Mouse (Mus musculus) embryonic fibroblast, embryonic 13.5 days (primary cell): ENCODE measurements at regions not wholly inside any gene's neighbourhood (a gene's known extent, or its start where the extent isn't known, plus 50 kb on each side); places are given as distances from the start of the nearest gene placed in this dataset.

Experiments
- H3K27ac ChIP-seq: 2 replicates; pipeline ENCODE4 v1.5.1; 2012; ENCODE audit warnings: low read length, control low read depth, inconsistent platforms; ENCODE audit not compliant: insufficient read depth
- H3K4me1 ChIP-seq: 2 replicates; pipeline ENCODE4 v1.6.1; 2011; ENCODE audit warnings: low read length; ENCODE audit not compliant: control insufficient read depth, insufficient read depth
- H3K4me3 ChIP-seq: 2 replicates; pipeline ENCODE4 v1.5.1; 2011; ENCODE audit warnings: mild to moderate bottlenecking, control low read depth, low read length; ENCODE audit not compliant: insufficient read depth
- CTCF ChIP-seq: IDR thresholded peaks from 2 replicates; pipeline ENCODE4 v1.5.1; 2011; ENCODE audit warnings: mild to moderate bottlenecking, control low read depth, low read length, moderate library complexity, borderline replicate concordance; ENCODE audit not compliant: insufficient read depth
- POLR2A ChIP-seq: IDR thresholded peaks from 2 replicates; pipeline ENCODE4 v1.6.1; 2011; ENCODE audit warnings: low read depth, mild to moderate bottlenecking, control low read depth, low read length, moderate library complexity

DNA sequence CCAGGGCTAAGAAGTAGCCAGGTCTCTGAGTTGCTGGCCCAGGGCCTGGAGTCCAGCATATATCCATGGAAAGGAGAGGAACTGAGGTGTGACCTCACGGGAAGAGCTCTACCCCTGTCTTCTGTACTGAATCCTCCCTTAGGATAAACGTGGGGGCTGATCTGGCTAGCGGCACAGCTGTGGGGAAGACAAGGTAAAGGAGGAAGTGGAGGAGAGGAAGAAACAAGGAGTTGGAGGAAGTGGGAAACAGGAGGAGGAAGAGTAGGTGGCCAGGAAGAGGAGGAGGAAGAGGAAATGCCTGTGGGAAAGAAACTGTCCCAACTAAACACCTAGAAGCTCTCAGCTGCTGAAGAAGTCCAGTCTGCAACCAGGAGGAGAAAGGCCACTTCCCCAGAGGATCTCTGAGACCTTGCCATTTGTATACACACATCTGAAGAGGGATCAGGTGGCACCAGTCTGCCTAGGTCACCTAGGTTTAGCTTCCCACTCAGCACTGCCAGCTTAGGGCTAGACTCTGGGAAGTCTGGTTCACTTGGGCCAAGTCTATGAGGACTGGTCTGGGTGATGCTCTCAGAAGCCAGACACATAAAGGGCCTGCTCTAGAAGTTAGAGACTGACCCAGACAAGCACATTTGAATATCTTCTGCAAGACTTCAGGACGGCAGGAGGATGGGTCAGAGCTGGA is 100.6 kb upstream of the Jun start:
- no peaks in the 10 kb centered on the region for H3K4me1 ChIP-seq
- TF ChIP-seq CTCF, result no peak
- TF ChIP-seq POLR2A, result no peak
- no peak overlapping the region for H3K27ac ChIP-seq
- no peak overlapping the region for H3K4me3 ChIP-seq

DNA sequence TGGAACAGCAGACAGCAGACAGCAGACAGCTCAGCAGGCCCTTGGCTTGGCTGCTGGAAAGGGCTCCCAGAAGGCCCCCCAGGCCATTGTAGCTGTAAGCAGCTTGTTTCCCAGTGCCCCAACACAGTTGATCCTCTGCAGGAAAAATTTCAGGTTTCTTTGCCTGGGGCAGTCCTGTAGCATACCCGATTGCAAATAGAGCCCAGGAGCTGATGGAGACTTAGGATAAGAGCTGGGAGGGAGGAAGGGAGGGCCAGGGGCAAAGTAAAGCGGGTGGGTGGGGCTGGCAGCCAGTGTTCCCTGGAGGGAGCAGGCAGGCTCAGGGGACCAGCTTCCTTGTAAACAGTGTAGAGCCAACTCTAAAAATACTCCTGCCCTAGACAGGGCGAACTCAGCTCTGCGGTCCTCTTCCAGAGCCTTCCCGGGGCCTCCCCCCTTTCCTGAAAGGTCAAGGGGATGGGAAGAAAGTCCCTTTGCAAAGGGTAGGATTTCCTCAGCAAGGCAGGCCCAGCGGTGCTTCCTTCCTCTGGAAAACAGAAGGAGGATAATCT is 101.8 kb upstream of the Jun start:
- TF ChIP-seq CTCF (no peak), POLR2A (no peak)
- H3K4me1 ChIP-seq, result peaks cover 3% of the 10 kb centered on the region; the same call in 1 of the 2 replicates
- H3K4me3 ChIP-seq, result no peak overlapping the region

DNA sequence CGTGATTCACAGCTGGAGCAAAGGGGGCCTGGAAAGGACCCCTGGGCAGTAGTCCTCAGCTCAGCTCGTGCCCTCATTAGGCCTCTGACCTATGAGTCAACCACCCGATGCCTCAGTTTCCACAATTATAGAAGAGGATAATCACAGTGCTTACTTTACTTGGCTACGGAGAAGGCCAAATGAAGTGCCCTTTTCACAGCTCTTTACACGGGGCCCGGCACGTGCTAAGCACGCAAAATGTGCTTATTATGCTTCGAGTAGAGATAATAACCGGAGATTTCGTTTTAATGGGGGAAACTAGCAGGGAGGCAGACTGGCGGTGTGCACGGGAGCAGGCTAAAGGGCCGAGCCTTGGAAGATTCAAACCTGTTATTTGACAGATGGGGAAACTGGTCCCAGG is 102.4 kb upstream of the Jun start:
- peaks cover 3% of the 10 kb centered on the region; the same call in 1 of the 2 replicates for H3K4me1 ChIP-seq
- TF ChIP-seq CTCF, result no peak
- no peak for TF ChIP-seq POLR2A
- H3K27ac ChIP-seq, result no peak overlapping the region
- H3K4me3 ChIP-seq, result no peak overlapping the region

More for the DNA sequence above, 101.8 kb upstream of the Jun start:
- no peak overlapping the region for H3K27ac ChIP-seq

DNA sequence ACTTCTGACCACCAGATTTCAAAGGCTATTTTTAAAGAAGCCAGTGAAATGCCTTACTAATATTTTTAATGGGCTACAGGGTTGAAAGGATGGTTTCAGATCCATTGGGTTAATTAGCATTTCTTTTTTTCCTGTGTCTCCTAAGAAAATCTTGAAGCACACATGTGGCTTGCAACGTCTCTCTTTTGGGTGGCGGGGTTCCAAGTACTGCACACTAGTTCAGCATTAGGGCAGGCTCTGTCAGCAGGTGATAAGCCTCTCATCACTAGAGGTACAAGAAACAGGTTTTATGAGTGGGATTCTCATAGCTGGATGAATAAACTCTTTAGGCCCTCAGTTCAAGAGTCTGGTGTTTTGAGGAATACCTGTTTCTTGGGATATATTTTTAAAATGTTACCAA is 103.2 kb upstream of the Jun start:
- no peak overlapping the region for H3K27ac ChIP-seq

DNA sequence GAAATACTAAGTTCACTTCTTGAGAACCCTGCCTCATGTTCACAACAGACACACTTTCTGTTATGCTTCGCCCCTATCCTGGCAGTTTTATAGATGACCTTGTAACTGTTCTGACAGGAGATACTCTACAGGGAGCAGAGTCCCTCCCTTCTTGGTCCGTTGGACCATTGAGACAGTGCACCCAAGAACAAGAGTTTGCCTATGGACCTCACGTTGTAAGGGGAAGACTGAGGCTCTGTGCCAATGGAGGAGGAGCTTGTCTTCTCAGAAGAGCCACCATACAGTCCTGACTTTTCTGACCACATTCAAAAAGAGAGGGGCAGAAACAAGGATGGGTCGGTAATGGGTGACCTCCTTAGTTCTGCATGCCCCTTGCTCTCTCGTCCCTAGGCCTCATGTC is 103.8 kb upstream of the Jun start:
- Histone ChIP-seq H3K4me3 (no peak overlapping the region), H3K27ac (no peak overlapping the region), H3K4me1 (peaks cover 3% of the 10 kb centered on the region; the same call in 1 of the 2 replicates)
- TF ChIP-seq CTCF (no peak), POLR2A (no peak)

More for the DNA sequence above, 103.2 kb upstream of the Jun start:
- TF ChIP-seq POLR2A (no peak), CTCF (no peak)
- Histone ChIP-seq H3K4me1 (peaks cover 3% of the 10 kb centered on the region; the same call in 1 of the 2 replicates), H3K4me3 (no peak overlapping the region)

DNA sequence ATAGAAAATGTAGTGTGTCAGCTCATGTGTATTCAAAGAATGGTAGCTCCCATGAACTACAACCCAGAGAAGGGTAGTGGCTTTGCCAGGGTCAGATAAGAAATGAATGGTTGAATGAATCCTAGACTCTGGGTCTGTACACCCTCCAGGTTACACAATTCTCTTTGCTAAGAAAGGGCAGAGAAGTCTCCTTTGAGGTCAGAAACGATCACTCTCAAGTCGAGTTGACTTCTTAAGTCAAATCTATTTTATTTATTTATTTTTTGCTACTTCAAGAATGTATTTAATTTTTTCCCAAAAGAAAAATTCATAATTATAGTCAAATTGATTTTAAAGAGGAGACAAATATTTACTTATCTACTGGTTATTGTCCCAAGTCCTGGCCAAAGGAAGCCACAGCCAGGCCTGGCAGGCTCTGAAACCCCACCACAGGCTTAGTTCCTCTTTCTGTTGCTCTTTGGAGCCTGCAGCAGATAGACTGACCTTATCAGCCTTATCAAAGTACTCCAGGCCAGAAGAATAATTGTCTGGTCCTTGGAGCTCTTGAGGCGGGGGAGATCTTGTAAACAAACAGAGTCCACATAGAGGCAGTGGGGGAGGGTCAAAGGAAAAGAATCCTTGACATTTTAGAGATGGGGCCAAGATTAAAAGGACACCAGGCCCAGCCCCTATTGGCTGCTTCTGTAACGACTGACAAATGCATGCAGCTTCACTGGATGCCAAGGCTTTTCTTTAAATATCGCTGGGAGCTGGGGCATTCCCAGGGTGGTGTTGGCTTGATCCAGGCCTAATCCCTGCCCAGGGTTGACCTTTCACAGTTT is 104.6 kb upstream of the Jun start:
- Histone ChIP-seq H3K4me1 (peaks cover 3% of the 10 kb centered on the region; the same call in 1 of the 2 replicates), H3K4me3 (no peak overlapping the region), H3K27ac (no peak overlapping the region)
- TF ChIP-seq CTCF, result no peak
- no peak for TF ChIP-seq POLR2A

DNA sequence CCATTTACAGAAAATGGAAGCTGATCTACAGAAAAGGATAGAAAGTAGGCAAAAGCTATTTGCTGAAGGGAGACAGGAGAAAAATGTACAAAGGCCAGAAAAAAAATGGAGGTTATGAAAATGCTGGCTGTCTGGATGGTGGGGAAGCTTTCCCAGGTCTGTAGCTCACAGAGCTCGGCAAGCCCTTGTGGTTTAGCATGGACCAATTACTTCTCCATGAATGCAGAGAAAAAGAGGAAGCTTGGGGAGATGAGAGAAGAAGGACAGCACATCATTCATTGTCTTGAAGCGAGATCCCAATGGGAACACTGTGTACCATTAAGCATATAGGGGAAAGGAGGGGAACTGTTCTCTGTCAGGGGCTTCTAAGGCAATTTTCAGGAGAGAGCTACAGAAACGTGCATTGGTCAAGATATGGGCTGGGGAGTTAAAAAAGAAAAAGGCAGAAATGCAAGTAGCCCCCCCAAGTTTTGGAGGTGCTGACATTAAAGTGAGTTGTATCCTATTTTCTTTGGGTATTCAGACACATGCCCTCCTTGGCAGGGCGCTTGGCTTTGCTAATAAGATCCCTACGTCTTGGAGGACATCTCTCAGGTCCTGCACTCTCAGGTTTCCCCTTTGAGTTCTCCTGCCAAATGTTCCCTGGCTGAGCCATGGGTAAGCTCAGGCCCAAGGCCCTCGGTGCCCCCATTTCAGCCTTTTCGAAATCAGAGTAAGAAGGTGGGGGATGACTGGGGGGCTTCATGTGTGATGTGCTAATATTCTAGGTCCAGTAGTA is 105.8 kb upstream of the Jun start:
- H3K4me3 ChIP-seq, result no peak overlapping the region
- H3K27ac ChIP-seq, result peak overlapping the region; percentile 95
- H3K4me1 ChIP-seq, result peaks cover 3% of the 10 kb centered on the region; the same call in 1 of the 2 replicates
- TF ChIP-seq POLR2A (no peak), CTCF (no peak)

DNA sequence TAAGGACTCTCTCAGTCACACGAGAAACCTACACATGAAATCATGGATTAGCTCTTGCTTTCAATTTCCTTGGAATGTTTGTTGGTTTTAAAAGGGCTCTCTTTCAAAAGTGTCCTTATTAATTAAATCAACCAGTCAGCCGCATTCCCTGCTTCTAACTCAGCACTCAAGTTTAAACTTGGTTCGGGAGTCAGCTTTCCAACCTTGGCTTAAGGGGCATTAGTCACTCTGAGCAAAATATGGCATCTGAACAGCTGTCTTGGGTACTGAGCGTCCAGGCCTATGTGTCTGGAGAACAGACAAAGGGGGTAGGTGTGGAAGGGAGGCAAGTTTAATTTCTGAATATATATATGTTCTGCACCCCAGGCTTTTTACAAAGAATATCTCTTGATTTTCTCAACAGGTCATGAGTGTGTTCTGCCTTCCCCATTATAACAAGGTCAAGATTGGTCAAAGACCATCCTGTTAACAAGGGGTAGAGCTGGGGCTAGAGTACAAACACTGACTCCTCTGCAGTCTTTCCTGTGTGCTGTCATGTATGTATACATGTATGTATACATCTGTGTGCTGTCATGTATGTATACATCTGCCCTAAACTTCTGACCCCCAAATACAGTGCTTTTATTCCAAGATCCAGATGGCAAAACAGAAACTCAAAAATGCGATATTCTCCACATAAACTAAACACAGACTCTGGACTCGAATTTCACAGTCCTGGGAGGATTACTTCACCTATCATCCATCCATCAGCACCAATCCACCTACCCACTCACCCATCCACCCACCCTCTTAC is 106.8 kb upstream of the Jun start:
- no peak overlapping the region for H3K4me3 ChIP-seq
- peak overlapping the region; percentile 95 for H3K27ac ChIP-seq
- peaks cover 3% of the 10 kb centered on the region; the same call in 1 of the 2 replicates for H3K4me1 ChIP-seq
- no peak for TF ChIP-seq CTCF
- no peak for TF ChIP-seq POLR2A

DNA sequence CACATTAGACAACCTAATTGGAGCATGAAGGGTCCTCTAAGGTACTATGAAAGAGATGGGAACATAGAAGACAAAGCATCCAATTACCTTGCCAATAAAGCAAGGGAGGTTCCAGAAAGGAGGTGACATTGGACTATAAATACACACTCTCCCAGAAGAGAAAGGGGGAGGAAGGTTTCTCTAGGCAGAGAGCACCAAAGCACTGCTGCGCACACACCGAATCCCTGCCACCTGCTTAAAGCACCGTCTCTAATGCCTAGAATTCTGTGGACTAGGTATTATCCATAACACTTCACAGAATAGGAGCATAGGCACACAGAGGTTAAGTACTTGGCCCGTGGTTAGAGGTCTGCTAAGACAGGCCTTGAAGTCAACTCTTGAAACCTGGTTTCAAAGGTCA is 107.8 kb upstream of the Jun start:
- Histone ChIP-seq H3K4me1 (peaks cover 3% of the 10 kb centered on the region; the same call in 1 of the 2 replicates), H3K4me3 (no peak overlapping the region), H3K27ac (no peak overlapping the region)
- TF ChIP-seq POLR2A (no peak), CTCF (no peak)
